Mouse (Mus musculus) limb, embryonic 15.5 days (tissue): Measurements from ENCODE around the gene Fam20a. TPM values are rescaled to one million over a fixed set of nuclear protein-coding genes. Genes with fewer than 3 reads are reported as not detected.
"Not testable (repeated sequence)": the region's sequence is repeated elsewhere in the genome, so short reads cannot be mapped to it uniquely, and the experiment has no call there.

ENCODE experiments used
- ATAC-seq: fragments of 200-750 bp; cut with Nextera tagmentation; 2 replicates; pipeline ENCODE4 v1.8.0; 2017; ENCODE audit warnings: low read depth, moderate TSS enrichment; ENCODE audit not compliant: insufficient number of reproducible peaks, low FRiP score, low TSS enrichment
- H3K27ac ChIP-seq: fragments of 300-500 bp; sonication (generic); 2 replicates; pipeline ENCODE4 v1.5.1; 2015; ENCODE audit warnings: moderate library complexity, mild to moderate bottlenecking, inconsistent platforms
- H3K27me3 ChIP-seq: fragments of 300-500 bp; sonication (generic); 2 replicates; pipeline ENCODE4 v1.6.1; 2015; ENCODE audit warnings: inconsistent platforms
- H3K36me3 ChIP-seq: fragments of 300-500 bp; sonication (generic); 2 replicates; pipeline ENCODE4 v1.6.1; 2015; ENCODE audit warnings: inconsistent platforms
- H3K4me1 ChIP-seq: fragments of 300-500 bp; sonication (generic); 2 replicates; pipeline ENCODE4 v1.6.1; 2015; ENCODE audit warnings: inconsistent platforms
- H3K4me2 ChIP-seq: fragments of 300-500 bp; sonication (generic); 2 replicates; pipeline ENCODE4 v1.6.1; 2015; ENCODE audit warnings: mild to moderate bottlenecking, inconsistent platforms
- H3K4me3 ChIP-seq: fragments of 300-500 bp; sonication (generic); 2 replicates; pipeline ENCODE4 v1.5.1; 2015; ENCODE audit warnings: mild to moderate bottlenecking, inconsistent platforms
- H3K9ac ChIP-seq: fragments of 300-500 bp; sonication (generic); 2 replicates; pipeline ENCODE4 v1.6.1; 2015; ENCODE audit warnings: inconsistent platforms
- H3K9me3 ChIP-seq: fragments of 300-500 bp; sonication (generic); 2 replicates; pipeline ENCODE4 v1.6.1; 2016; ENCODE audit warnings: inconsistent platforms
- WGBS: fragments of 180-500 bp; shearing (Covaris S2); methylation state at CpG from one replicate; pipeline ENCODE4 v1.1.7; 2015; 5-methylcytosine and 5-hydroxymethylcytosine counted together
- polyA plus RNA-seq: library from polyadenylated mRNA; unstranded; fragments of >200 nt; fragmentation: Nextera tagmentation; extraction: Ambion mirVana; gene quantifications from 2 replicates; pipeline ENCODE4 v1.2.1, GENCODE M21; 2015

The Fam20a gene
- polyA plus RNA-seq, 1 experiment from 2014 or later, result 7.2 TPM

- 92% methylated on average over 13 of the region's 13 CpGs for WGBS
- no peak overlapping the region for H3K27ac ChIP-seq
- H3K4me1 ChIP-seq, result peaks cover 6% of the 10 kb centered on the region
- H3K36me3 ChIP-seq, result peaks cover 70% of the 10 kb centered on the region
- no peak for ATAC-seq
- no peaks in the 10 kb centered on the region for H3K27me3 ChIP-seq
- H3K9ac ChIP-seq, result no peak overlapping the region
- no peaks in the 10 kb centered on the region for H3K9me3 ChIP-seq
- no peak overlapping the region for H3K4me2 ChIP-seq
- no peak overlapping the region for H3K4me3 ChIP-seq
Measured at GRCm38 (mm10) chr11:109666411-109666810, 55.7 kb downstream of the Fam20a start.

GRCm38 (mm10) chr11:109665424-109665823 is 56.7 kb downstream of the Fam20a start:
- Histone ChIP-seq H3K9me3 (no peaks in the 10 kb centered on the region), H3K27ac (no peak overlapping the region), H3K9ac (no peak overlapping the region), H3K36me3 (peaks cover 80% of the 10 kb centered on the region), H3K4me3 (no peak overlapping the region), H3K27me3 (no peaks in the 10 kb centered on the region), H3K4me2 (no peak overlapping the region), H3K4me1 (peaks cover under 1% of the 10 kb centered on the region)
- no peak for ATAC-seq
- WGBS, result 84% methylated on average over 6 of the region's 6 CpGs

- no peak overlapping the region for H3K9ac ChIP-seq
- WGBS, result 82% methylated on average over 13 of the region's 13 CpGs
- H3K4me1 ChIP-seq, result no peaks in the 10 kb centered on the region
- no peak overlapping the region for H3K4me2 ChIP-seq
- no peak for ATAC-seq
- no peak overlapping the region for H3K27ac ChIP-seq
- peaks cover 85% of the 10 kb centered on the region for H3K36me3 ChIP-seq
- no peaks in the 10 kb centered on the region for H3K27me3 ChIP-seq
- no peaks in the 10 kb centered on the region for H3K9me3 ChIP-seq
- H3K4me3 ChIP-seq, result no peak overlapping the region
Measured at GRCm38 (mm10) chr11:109664293-109664692, 57.8 kb downstream of the Fam20a start.

- not testable (repeated sequence) for H3K27me3 ChIP-seq, H3K4me3 ChIP-seq, H3K4me1 ChIP-seq, ATAC-seq, H3K4me2 ChIP-seq, H3K27ac ChIP-seq, H3K9me3 ChIP-seq, H3K9ac ChIP-seq
- peaks cover 75% of the 10 kb centered on the region for H3K36me3 ChIP-seq
- WGBS, result 92% methylated on average over 8 of the region's 8 CpGs
Measured at GRCm38 (mm10) chr11:109660526-109660925, 61.6 kb downstream of the Fam20a start.

- H3K9me3 ChIP-seq, result no peaks in the 10 kb centered on the region
- 85% methylated on average over 7 of the region's 7 CpGs for WGBS
- H3K9ac ChIP-seq, result no peak overlapping the region
- H3K36me3 ChIP-seq, result peaks cover 57% of the 10 kb centered on the region
- no peak overlapping the region for H3K4me2 ChIP-seq
- H3K27ac ChIP-seq, result no peak overlapping the region
- no peak for ATAC-seq
- H3K4me3 ChIP-seq, result no peak overlapping the region
- H3K27me3 ChIP-seq, result no peaks in the 10 kb centered on the region
- peaks cover 21% of the 10 kb centered on the region for H3K4me1 ChIP-seq
Measured at GRCm38 (mm10) chr11:109656232-109656631, 65.8 kb downstream of the Fam20a start.

GRCm38 (mm10) chr11:109654581-109654980 is 67.5 kb downstream of the Fam20a start:
- ATAC-seq, result no peak
- H3K4me3 ChIP-seq, result no peak overlapping the region
- no peak overlapping the region for H3K4me2 ChIP-seq
- no peaks in the 10 kb centered on the region for H3K9me3 ChIP-seq
- no peak overlapping the region for H3K9ac ChIP-seq
- H3K36me3 ChIP-seq, result peaks cover 41% of the 10 kb centered on the region
- no peaks in the 10 kb centered on the region for H3K27me3 ChIP-seq
- peaks cover 25% of the 10 kb centered on the region for H3K4me1 ChIP-seq
- WGBS, result 85% methylated on average over 6 of the region's 6 CpGs
- H3K27ac ChIP-seq, result no peak overlapping the region

GRCm38 (mm10) chr11:109653201-109653600 is 68.9 kb downstream of the Fam20a start:
- H3K27me3 ChIP-seq, result no peaks in the 10 kb centered on the region
- H3K4me2 ChIP-seq, result no peak overlapping the region
- no peak for ATAC-seq
- 0 out of 2 replicates have a peak overlapping the region, but pooled peaks have one; percentile 86 for H3K4me3 ChIP-seq
- peaks cover 31% of the 10 kb centered on the region for H3K36me3 ChIP-seq
- H3K4me1 ChIP-seq, result peaks cover 33% of the 10 kb centered on the region
- H3K9ac ChIP-seq, result no peak overlapping the region
- WGBS, result 70% methylated on average over 8 of the region's 8 CpGs
- H3K27ac ChIP-seq, result no peak overlapping the region
- no peaks in the 10 kb centered on the region for H3K9me3 ChIP-seq

GRCm38 (mm10) chr11:109652505-109652904 is 69.6 kb downstream of the Fam20a start:
- H3K4me2 ChIP-seq, result peak overlapping the region; percentile 71
- H3K4me3 ChIP-seq, result peak overlapping the region; percentile 86
- no peak overlapping the region for H3K27ac ChIP-seq
- 0 out of 2 replicates have a peak overlapping the region, but pooled peaks have one; percentile 90 for H3K9ac ChIP-seq
- H3K9me3 ChIP-seq, result no peaks in the 10 kb centered on the region
- H3K36me3 ChIP-seq, result peaks cover 31% of the 10 kb centered on the region
- WGBS, result 61% methylated on average over 6 of the region's 6 CpGs
- H3K4me1 ChIP-seq, result peaks cover 33% of the 10 kb centered on the region
- H3K27me3 ChIP-seq, result no peaks in the 10 kb centered on the region
- no peak for ATAC-seq

- no peaks in the 10 kb centered on the region for H3K9me3 ChIP-seq
- under 1% methylated on average over 21 of the region's 21 CpGs for WGBS
- H3K36me3 ChIP-seq, result peaks cover 24% of the 10 kb centered on the region
- peak overlapping the region; percentile 90 for H3K9ac ChIP-seq
- peak overlapping the region; percentile 96 for H3K27ac ChIP-seq
- H3K27me3 ChIP-seq, result no peaks in the 10 kb centered on the region
- H3K4me3 ChIP-seq, result peak overlapping the region; percentile 86
- no peak; the same call in 1 of the 2 replicates for ATAC-seq
- H3K4me2 ChIP-seq, result peak overlapping the region; percentile 71
- H3K4me1 ChIP-seq, result peaks cover 33% of the 10 kb centered on the region
Measured at GRCm38 (mm10) chr11:109651566-109652024, 70.5 kb downstream of the Fam20a start.

GRCm38 (mm10) chr11:109650788-109651565 is 71.1 kb downstream of the Fam20a start:
- Histone ChIP-seq H3K36me3 (peaks cover 19% of the 10 kb centered on the region), H3K4me3 (peak overlapping the region; percentile 86), H3K4me1 (peaks cover 33% of the 10 kb centered on the region), H3K4me2 (peak overlapping the region; percentile 89), H3K27me3 (no peaks in the 10 kb centered on the region), H3K9me3 (no peaks in the 10 kb centered on the region), H3K9ac (peak overlapping the region; percentile 90), H3K27ac (peak overlapping the region; percentile 96)
- under 1% methylated on average over 84 of the region's 90 CpGs for WGBS
- peak; percentile 89 for ATAC-seq

- peaks cover 16% of the 10 kb centered on the region for H3K36me3 ChIP-seq
- H3K9ac ChIP-seq, result peak overlapping the region; percentile 90
- peak overlapping the region; percentile 86 for H3K4me3 ChIP-seq
- peaks cover 33% of the 10 kb centered on the region for H3K4me1 ChIP-seq
- H3K9me3 ChIP-seq, result no peaks in the 10 kb centered on the region
- peak overlapping the region; percentile 96; the same call in 1 of the 2 replicates for H3K27ac ChIP-seq
- H3K4me2 ChIP-seq, result peak overlapping the region; percentile 89
- WGBS, result 1% methylated on average over 31 of the region's 31 CpGs
- ATAC-seq, result peak; percentile 80
- H3K27me3 ChIP-seq, result no peaks in the 10 kb centered on the region
Measured at GRCm38 (mm10) chr11:109649975-109650701, 71.9 kb downstream of the Fam20a start.

- Histone ChIP-seq H3K4me2 (peak within 1 kb of the TSS; percentile 89), H3K27me3 (no peaks in the 10 kb centered on the region), H3K9me3 (no peaks in the 10 kb centered on the region), H3K4me3 (peak within 1 kb of the TSS; percentile 86), H3K4me1 (peaks cover 33% of the 10 kb centered on the region), H3K9ac (peak within 1 kb of the TSS; percentile 90), H3K27ac (peak within 1 kb of the TSS; percentile 96; the same call in 1 of the 2 replicates), H3K36me3 (peaks cover 10% of the 10 kb centered on the region; the same call in 1 of the 2 replicates)
- 38% methylated on average over 8 of the region's 8 CpGs for WGBS
- no peak for ATAC-seq
Measured at GRCm38 (mm10) chr11:109649206-109649605, 72.9 kb downstream of the Fam20a start, which contains the start of gene Prkar1a. Gene Prkar1a, plus strand, starts transcription at chr11:109649405.
